Mouse (Mus musculus) hindbrain, embryonic 16.5 days (tissue): Measurements from ENCODE around the gene Slc4a3. TPM values are rescaled to one million over a fixed set of nuclear protein-coding genes. Genes with fewer than 3 reads are reported as not detected.
A peak's percentile ranks its signal among the peaks of the same experiment; 100 is the strongest.

Experiments used
- ATAC-seq: fragments of 200-750 bp; cut with Nextera tagmentation; 2 replicates; pipeline ENCODE4 v1.8.0; 2017; ENCODE audit warnings: moderate TSS enrichment, moderate library complexity
- H3K27ac ChIP-seq: fragments of 300-500 bp; sonication (generic); 2 replicates; pipeline ENCODE4 v1.5.1; 2014; ENCODE audit warnings: low read depth, mild to moderate bottlenecking, control low read depth, low read length, moderate library complexity
- H3K27me3 ChIP-seq: fragments of 300-500 bp; sonication (generic); replicated peaks from 2 replicates; pipeline ENCODE4 v1.6.1; 2014; ENCODE audit warnings: low read length; ENCODE audit not compliant: control insufficient read depth, insufficient read depth
- H3K36me3 ChIP-seq: fragments of 300-500 bp; sonication (generic); 2 replicates; pipeline ENCODE4 v1.6.1; 2014; ENCODE audit warnings: mild to moderate bottlenecking, low read length, moderate library complexity, mixed read lengths; ENCODE audit not compliant: control insufficient read depth, insufficient read depth
- H3K4me1 ChIP-seq: fragments of 300-500 bp; sonication (generic); 2 replicates; pipeline ENCODE4 v1.6.1; 2014; ENCODE audit warnings: low read depth, low read length; ENCODE audit not compliant: control insufficient read depth, insufficient read depth
- H3K4me2 ChIP-seq: fragments of 300-500 bp; sonication (generic); 2 replicates; pipeline ENCODE4 v1.6.1; 2014; ENCODE audit warnings: mild to moderate bottlenecking, low read length, control low read depth, moderate library complexity
- H3K4me3 ChIP-seq: fragments of 300-500 bp; sonication (generic); 2 replicates; pipeline ENCODE4 v1.5.1; 2014; ENCODE audit warnings: mild to moderate bottlenecking, low read length, control low read depth, moderate library complexity
- H3K9ac ChIP-seq: fragments of 300-500 bp; sonication (generic); 2 replicates; pipeline ENCODE4 v1.6.1; 2014; ENCODE audit warnings: low read depth, mild to moderate bottlenecking, control low read depth, low read length, moderate library complexity
- H3K9me3 ChIP-seq: fragments of 300-500 bp; sonication (generic); 2 replicates; pipeline ENCODE4 v1.6.1; 2014; ENCODE audit warnings: mild to moderate bottlenecking, low read length, moderate library complexity; ENCODE audit not compliant: control insufficient read depth
- WGBS: fragments of 180-500 bp; shearing (Covaris S2); extraction: QIAGEN DNeasy Blood & Tissue Kit; methylation state at CpG from one replicate; pipeline ENCODE4 v1.1.7; 2014; 5-methylcytosine and 5-hydroxymethylcytosine counted together
- polyA plus RNA-seq: library from polyadenylated mRNA; unstranded; fragments of >200 nt; fragmentation: Nextera tagmentation; extraction: Ambion mirVana; gene quantifications from 2 replicates; pipeline ENCODE4 v1.2.1, GENCODE M21; 2015

Slc4a3 gene
- polyA plus RNA-seq, 1 experiment from 2014 or later = 85.4 TPM

- Histone ChIP-seq H3K4me2 (no peak overlapping the region), H3K4me1 (peaks cover 11% of the 10 kb centered on the region), H3K9ac (no peak overlapping the region), H3K27me3 (no peaks in the 10 kb centered on the region), H3K27ac (no peak overlapping the region), H3K9me3 (no peaks in the 10 kb centered on the region), H3K4me3 (no peak overlapping the region), H3K36me3 (peaks cover 55% of the 10 kb centered on the region)
- 88% methylated on average over 9 of the region's 9 CpGs for WGBS
- no peak for ATAC-seq
Observed at GRCm38 (mm10) chr1:75556143-75556781, 10.2 kb downstream of the Slc4a3 start.

DNA sequence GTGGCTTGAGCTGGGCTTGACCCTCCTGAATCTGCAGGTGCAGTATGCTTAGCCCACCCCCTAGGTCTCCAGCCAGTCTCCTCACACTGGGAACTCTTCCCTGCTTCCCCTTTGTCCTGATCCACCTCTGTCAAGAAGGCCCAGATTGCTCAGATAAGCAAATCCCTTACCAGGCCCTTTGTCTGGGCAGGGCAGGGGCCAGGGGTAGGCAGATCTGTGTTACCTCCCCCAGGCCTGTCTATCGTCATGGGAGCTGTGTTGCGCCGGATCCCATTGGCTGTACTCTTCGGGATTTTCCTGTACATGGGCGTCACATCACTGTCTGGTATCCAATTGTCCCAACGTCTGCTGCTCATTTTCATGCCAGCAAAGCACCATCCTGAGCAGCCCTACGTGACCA is 11.0 kb downstream of the Slc4a3 start:
- Histone ChIP-seq H3K4me3 (no peak overlapping the region), H3K4me2 (no peak overlapping the region), H3K27me3 (no peaks in the 10 kb centered on the region), H3K9me3 (no peaks in the 10 kb centered on the region), H3K27ac (no peak overlapping the region), H3K4me1 (peaks cover 17% of the 10 kb centered on the region), H3K36me3 (peaks cover 48% of the 10 kb centered on the region), H3K9ac (no peak overlapping the region)
- 89% methylated on average over 7 of the region's 7 CpGs for WGBS
- no peak for ATAC-seq

DNA sequence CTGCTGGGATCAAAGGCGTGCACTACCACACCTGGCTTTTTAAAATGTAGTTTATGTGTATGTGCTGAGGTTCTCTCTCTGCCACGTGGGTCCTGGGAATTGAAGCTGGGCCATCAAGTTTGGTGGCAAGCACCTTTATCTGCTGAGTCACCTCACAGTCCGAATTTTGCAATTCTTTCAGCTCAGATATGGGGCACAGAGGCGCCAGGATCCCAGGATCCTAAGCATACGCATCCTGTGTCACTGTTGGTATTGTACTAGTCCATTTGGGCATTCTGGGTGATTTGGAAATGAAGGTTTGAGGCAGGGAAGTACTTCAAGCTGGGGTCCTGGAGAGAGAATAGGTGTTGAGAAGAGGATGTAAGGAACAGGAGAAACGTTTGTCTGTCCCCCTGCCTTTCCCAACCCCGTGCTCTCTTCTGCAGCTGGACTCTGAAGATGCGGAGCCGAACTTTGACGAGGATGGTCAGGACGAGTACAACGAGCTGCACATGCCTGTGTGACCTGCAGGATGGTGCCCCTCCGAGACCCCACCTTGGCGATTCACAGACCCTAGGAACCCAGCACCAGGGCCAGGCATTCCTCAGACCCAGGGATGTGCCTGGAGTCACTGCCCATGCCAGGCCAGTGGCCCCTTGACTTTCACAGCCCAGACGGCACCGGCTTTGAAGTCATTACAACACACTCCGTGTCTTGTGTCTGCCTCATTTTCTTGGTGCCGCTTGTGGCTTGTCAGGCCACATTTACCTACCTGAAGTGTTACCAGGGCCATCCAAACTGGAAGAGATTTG is 12.5 kb downstream of the Slc4a3 start:
- 0 out of 2 replicates have a peak, but pooled peaks have one; percentile 1 for ATAC-seq
- Histone ChIP-seq H3K27ac (no peak overlapping the region; the same call in 1 of the 2 replicates), H3K27me3 (no peaks in the 10 kb centered on the region), H3K4me2 (no peak overlapping the region), H3K4me1 (peaks cover 17% of the 10 kb centered on the region), H3K9ac (no peak overlapping the region), H3K9me3 (no peaks in the 10 kb centered on the region), H3K36me3 (peaks cover 34% of the 10 kb centered on the region), H3K4me3 (no peak overlapping the region)
- 90% methylated on average over 18 of the region's 18 CpGs for WGBS

- H3K4me2 ChIP-seq = peak overlapping the region; percentile 48
- no peaks in the 10 kb centered on the region for H3K27me3 ChIP-seq
- peaks cover 17% of the 10 kb centered on the region for H3K4me1 ChIP-seq
- H3K36me3 ChIP-seq = peaks cover 31% of the 10 kb centered on the region
- H3K9me3 ChIP-seq = no peaks in the 10 kb centered on the region
- peak; percentile 93 for ATAC-seq
- WGBS = 7% methylated on average over 17 of the region's 17 CpGs
- peak overlapping the region; percentile 72 for H3K27ac ChIP-seq
- H3K9ac ChIP-seq = no peak overlapping the region
- H3K4me3 ChIP-seq = no peak overlapping the region; the same call in 1 of the 2 replicates
Observed at GRCm38 (mm10) chr1:75559212-75559925, 13.3 kb downstream of the Slc4a3 start.

- WGBS = 84% methylated on average over 12 of the region's 12 CpGs
Observed at GRCm38 (mm10) chr1:75560206-75560913, 14.3 kb downstream of the Slc4a3 start.

DNA sequence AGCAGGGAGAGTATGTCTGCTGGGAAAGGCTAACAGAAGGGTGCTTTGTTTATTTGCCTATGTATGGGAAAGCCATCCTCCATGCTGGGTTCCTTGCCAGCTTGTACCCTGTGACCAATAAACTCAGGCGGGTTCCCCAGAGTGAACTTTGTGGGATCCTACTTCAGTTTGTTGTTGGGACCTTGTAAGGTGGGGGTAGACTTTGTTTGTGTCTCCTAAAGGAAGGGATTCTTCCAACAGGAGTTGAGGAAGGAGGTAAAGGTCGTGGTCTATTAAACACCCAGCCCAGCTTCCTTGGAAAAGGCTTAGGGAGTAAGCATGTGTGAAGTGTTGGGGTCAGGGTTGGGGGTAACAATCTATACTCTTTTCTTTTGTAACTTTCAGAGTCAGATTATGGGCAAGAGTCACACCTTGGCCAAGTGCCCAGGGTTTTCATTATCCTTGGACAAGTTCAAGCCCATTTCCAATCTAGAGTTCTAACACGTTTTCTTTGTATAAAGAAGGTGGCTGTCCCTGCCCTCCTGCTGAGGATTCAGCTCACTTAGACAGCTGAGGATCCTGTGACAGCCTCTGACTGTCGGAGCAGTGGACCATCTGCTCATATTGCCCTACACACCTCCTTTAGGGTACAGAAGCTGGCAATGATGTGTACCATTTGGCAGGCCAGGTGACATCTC is 15.3 kb downstream of the Slc4a3 start:
- Histone ChIP-seq H3K4me3 (no peak overlapping the region), H3K27ac (no peak overlapping the region), H3K27me3 (no peaks in the 10 kb centered on the region), H3K4me1 (peaks cover 17% of the 10 kb centered on the region), H3K4me2 (no peak overlapping the region), H3K9ac (no peak overlapping the region), H3K36me3 (peaks cover 17% of the 10 kb centered on the region; the same call in 1 of the 2 replicates), H3K9me3 (no peaks in the 10 kb centered on the region)
- WGBS = 40% methylated on average over 4 of the region's 4 CpGs
- ATAC-seq = no peak; the same call in 1 of the 2 replicates

More at GRCm38 (mm10) chr1:75560206-75560913, 14.3 kb downstream of the Slc4a3 start:
- H3K9me3 ChIP-seq = no peaks in the 10 kb centered on the region
- H3K27me3 ChIP-seq = no peaks in the 10 kb centered on the region
- peaks cover 25% of the 10 kb centered on the region for H3K36me3 ChIP-seq
- H3K4me1 ChIP-seq = peaks cover 17% of the 10 kb centered on the region
- H3K9ac ChIP-seq = no peak overlapping the region
- ATAC-seq = no peak
- no peak overlapping the region for H3K27ac ChIP-seq
- no peak overlapping the region for H3K4me3 ChIP-seq
- no peak overlapping the region for H3K4me2 ChIP-seq

DNA sequence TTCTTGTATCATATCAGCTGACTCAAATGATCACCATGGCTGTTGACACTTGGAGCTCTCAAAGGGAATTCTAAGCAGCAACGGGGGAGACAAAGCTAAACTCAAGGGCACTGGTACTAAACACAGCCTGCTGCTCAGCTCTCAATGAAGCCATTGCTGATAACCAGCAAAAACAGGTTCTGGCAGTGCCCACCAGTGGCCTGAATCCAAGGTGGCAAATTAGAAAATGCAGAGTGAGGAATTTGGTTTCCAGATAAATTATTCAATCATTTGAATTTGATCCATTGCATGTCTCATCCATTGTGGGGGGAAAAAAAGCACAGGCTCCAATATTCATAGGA is 15.8 kb downstream of the Slc4a3 start:
- WGBS = 48% methylated on average over 1 of the region's 1 CpGs
- ATAC-seq = no peak; the same call in 1 of the 2 replicates
- H3K9ac ChIP-seq = no peak overlapping the region
- peaks cover 17% of the 10 kb centered on the region for H3K4me1 ChIP-seq
- H3K4me3 ChIP-seq = no peak overlapping the region
- no peaks in the 10 kb centered on the region for H3K27me3 ChIP-seq
- H3K36me3 ChIP-seq = peaks cover 14% of the 10 kb centered on the region; the same call in 1 of the 2 replicates
- no peaks in the 10 kb centered on the region for H3K9me3 ChIP-seq
- no peak overlapping the region for H3K4me2 ChIP-seq
- no peak overlapping the region for H3K27ac ChIP-seq

- H3K36me3 ChIP-seq = no peaks in the 10 kb centered on the region
- 93% methylated on average over 2 of the region's 2 CpGs for WGBS
Observed at GRCm38 (mm10) chr1:75564102-75564501, 18.0 kb downstream of the Slc4a3 start.

More at GRCm38 (mm10) chr1:75564102-75564501, 18.0 kb downstream of the Slc4a3 start:
- Histone ChIP-seq H3K4me3 (no peak overlapping the region), H3K9ac (no peak overlapping the region), H3K4me2 (no peak overlapping the region), H3K27me3 (no peaks in the 10 kb centered on the region), H3K27ac (no peak overlapping the region), H3K9me3 (no peaks in the 10 kb centered on the region), H3K4me1 (peaks cover 16% of the 10 kb centered on the region)
- no peak for ATAC-seq
